10 mouse cellular contexts compared by ENCODE assay signal in genomic region chr4:115078892-115079820, GRCm38 (mm10). TPM values are rescaled to one million over a fixed set of nuclear protein-coding genes. Genes with fewer than 3 reads are reported as not detected.
DNase-seq lines count a peak whose midpoint lies in the region; ATAC-seq and TF ChIP-seq lines count a peak whose summit lies in the region.
"Had no signal": no experiment of that assay in that cellular context is flagged by ENCODE, and none has a peak within 500 bp of the region (broad histone marks: within the 10 kb centered on the region; RNA-seq: fewer than 3 reads in every experiment).

No protein-coding gene starts in this region.

- H3K4me2 ChIP-seq in lung, embryonic 14.5 days, result no peak overlapping the region
- H3K4me2 ChIP-seq in forebrain, embryonic 16.5 days (ENCODE audit: low read length), result no peak overlapping the region
- H3K4me2 ChIP-seq in kidney, embryonic 14.5 days (replicated peaks; ENCODE audit: low read depth, low read length), result no peak overlapping the region
- no peak overlapping the region for H3K4me2 ChIP-seq in midbrain, postnatal 0 days (ENCODE audit: low read depth, low read length, poor library complexity, severe bottlenecking)

- ATAC-seq in lung, embryonic 14.5 days (ENCODE audit: insufficient read depth), result peak; percentile 70
- peak; percentile 87 for ATAC-seq in forebrain, embryonic 16.5 days
- ATAC-seq in kidney, embryonic 14.5 days (ENCODE audit: low FRiP score, low TSS enrichment), result peak; percentile 53
- ATAC-seq in midbrain, postnatal 0 days (ENCODE audit: low FRiP score), result peak; percentile 79

- H3K9ac ChIP-seq in lung, embryonic 14.5 days, result no peak overlapping the region
- peak overlapping the region; percentile 27; the same call in 1 of the 2 replicates for H3K9ac ChIP-seq in forebrain, embryonic 16.5 days (replicated peaks; ENCODE audit: low read depth, low read length)
- no peak overlapping the region; the same call in 1 of the 2 replicates for H3K9ac ChIP-seq in kidney, embryonic 14.5 days (ENCODE audit: low read depth, low read length)
- H3K9ac ChIP-seq in midbrain, postnatal 0 days (replicated peaks; ENCODE audit: low read length, poor library complexity, severe bottlenecking), result no peak overlapping the region
- H3K9ac ChIP-seq: liver, embryonic 14.5 days had no signal

- no peaks in the 10 kb centered on the region for H3K36me3 ChIP-seq in lung, embryonic 14.5 days (ENCODE audit: insufficient read depth)
- H3K36me3 ChIP-seq in forebrain, embryonic 16.5 days (ENCODE audit: control insufficient read depth, insufficient read depth), result no peaks in the 10 kb centered on the region
- no peaks in the 10 kb centered on the region for H3K36me3 ChIP-seq in kidney, embryonic 14.5 days (ENCODE audit: control insufficient read depth, insufficient read depth, low read length)
- H3K36me3 ChIP-seq in midbrain, postnatal 0 days (ENCODE audit: insufficient read depth, low read length), result no peaks in the 10 kb centered on the region

- WGBS in lung, embryonic 14.5 days, result 27% methylated on average over 10 of the region's 10 CpGs
- WGBS in lung, adult 2 months, result 49% methylated on average over 10 of the region's 10 CpGs
- WGBS in forebrain, embryonic 16.5 days, result 8% methylated on average over 10 of the region's 10 CpGs
- WGBS in kidney, embryonic 14.5 days, result 30% methylated on average over 10 of the region's 10 CpGs
- WGBS in midbrain, postnatal 0 days, result 16% methylated on average over 10 of the region's 10 CpGs

- H3K27ac ChIP-seq in lung, embryonic 14.5 days (ENCODE audit: low read depth), result peak overlapping the region; percentile 5; the same call in 1 of the 2 replicates
- no peak overlapping the region for H3K27ac ChIP-seq in forebrain, embryonic 16.5 days (ENCODE audit: low read length)
- no peak overlapping the region for H3K27ac ChIP-seq in kidney, embryonic 14.5 days (ENCODE audit: low read depth, low read length)
- H3K27ac ChIP-seq in midbrain, postnatal 0 days (ENCODE audit: low read depth, low read length), result no peak overlapping the region
- H3K27ac ChIP-seq in layer of hippocampus, adult 2 months, result no peak overlapping the region
- H3K27ac ChIP-seq: liver, embryonic 14.5 days had no signal

- no peak for TF ChIP-seq CTCF in lung, embryonic 14.5 days (IDR thresholded peaks at IDR 0.05; ENCODE audit: low read depth)
- TF ChIP-seq CTCF in lung, adult 2 months (IDR thresholded peaks at IDR 0.05; ENCODE audit: insufficient read depth, low read length), result no peak
- TF ChIP-seq CTCF in midbrain, postnatal 0 days (IDR thresholded peaks at IDR 0.05), result no peak
- no peak for TF ChIP-seq CTCF in layer of hippocampus, adult 2 months (conservative IDR thresholded peaks at IDR 0.05)

- H3K4me3 ChIP-seq in lung, embryonic 14.5 days (ENCODE audit: low read depth, low read length), result no peak overlapping the region
- no peak overlapping the region for H3K4me3 ChIP-seq in lung, adult 2 months (replicated peaks; ENCODE audit: extremely low read depth, low read depth, low read length)
- H3K4me3 ChIP-seq in forebrain, embryonic 16.5 days (replicated peaks; ENCODE audit: low read length), result no peak overlapping the region
- H3K4me3 ChIP-seq in kidney, embryonic 14.5 days (ENCODE audit: low read length), result no peak overlapping the region
- no peak overlapping the region for H3K4me3 ChIP-seq in midbrain, postnatal 0 days (ENCODE audit: low read depth, low read length)
- H3K4me3 ChIP-seq in layer of hippocampus, adult 2 months, result no peak overlapping the region
- H3K4me3 ChIP-seq: erythroblast, embryonic 14.5 days had no signal

- DNase-seq in lung, embryonic 14.5 days, result peak; percentile 79
- no peak for DNase-seq in lung, adult 2 months
- peak; percentile 82 for DNase-seq in midbrain, postnatal 0 days (ENCODE audit: low spot score)
- DNase-seq in thymus, postnatal 4 days, result no peak
- no peak for DNase-seq in thymus, postnatal 25 days
- DNase-seq in layer of hippocampus, adult 2 months (ENCODE audit: low spot score in 2 of 2), result no peak

- no peaks in the 10 kb centered on the region for H3K27me3 ChIP-seq in lung, embryonic 14.5 days (ENCODE audit: insufficient read depth, low read length)
- H3K27me3 ChIP-seq in forebrain, embryonic 16.5 days (replicated peaks; ENCODE audit: control insufficient read depth, insufficient read depth, low read length), result no peaks in the 10 kb centered on the region
- H3K27me3 ChIP-seq in kidney, embryonic 14.5 days (ENCODE audit: control insufficient read depth, insufficient read depth, low read length), result no peaks in the 10 kb centered on the region
- H3K27me3 ChIP-seq in midbrain, postnatal 0 days (ENCODE audit: insufficient read depth, low read length), result no peaks in the 10 kb centered on the region

- no peaks in the 10 kb centered on the region for H3K4me1 ChIP-seq in lung, embryonic 14.5 days (ENCODE audit: insufficient read depth)
- peaks cover 12% of the 10 kb centered on the region for H3K4me1 ChIP-seq in lung, adult 2 months (ENCODE audit: control insufficient read depth, insufficient read depth, low read length)
- peaks cover 11% of the 10 kb centered on the region for H3K4me1 ChIP-seq in forebrain, embryonic 16.5 days (replicated peaks; ENCODE audit: control insufficient read depth, insufficient read depth, low read length)
- H3K4me1 ChIP-seq in kidney, embryonic 14.5 days (ENCODE audit: control insufficient read depth, insufficient read depth, low read length), result peaks cover 10% of the 10 kb centered on the region
- peaks cover 4% of the 10 kb centered on the region; the same call in 1 of the 2 replicates for H3K4me1 ChIP-seq in midbrain, postnatal 0 days (ENCODE audit: insufficient read depth, low read length)

- H3K9me3 ChIP-seq in lung, embryonic 14.5 days (ENCODE audit: low read depth, low read length), result no peaks in the 10 kb centered on the region
- H3K9me3 ChIP-seq in forebrain, embryonic 16.5 days (ENCODE audit: control insufficient read depth, low read length), result no peaks in the 10 kb centered on the region
- no peaks in the 10 kb centered on the region for H3K9me3 ChIP-seq in kidney, embryonic 14.5 days (ENCODE audit: control insufficient read depth, low read length)
- H3K9me3 ChIP-seq in midbrain, postnatal 0 days (ENCODE audit: low read length), result no peaks in the 10 kb centered on the region

- no peak for TF ChIP-seq POLR2A in lung, adult 2 months (IDR thresholded peaks at IDR 0.05; ENCODE audit: borderline replicate concordance, extremely low read depth, low read depth, low read length)

RNA-seq across cellular contexts. Expression of gene Pdzk1ip1, which starts 9.4 kb away (rescaled TPM):
- polyA plus RNA-seq in lung, embryonic 14.5 days (2014; fragmentation: Nextera tagmentation; extraction: Ambion mirVana), result 13.3 and 15.0 TPM in 2 replicates
- 126 and 171 TPM in 2 replicates for polyA plus RNA-seq in lung, adult 2 months (2012; rRNA removed)
- polyA plus RNA-seq in forebrain, embryonic 16.5 days (2015; fragmentation: Nextera tagmentation; extraction: Ambion mirVana), result 0.46 and 1.2 TPM in 2 replicates
- 87.9 and 90.5 TPM in 2 replicates for polyA plus RNA-seq in kidney, embryonic 14.5 days (2014; fragmentation: Nextera tagmentation; extraction: Ambion mirVana)
- 1.3 and 1.9 TPM in 2 replicates for total RNA-seq in midbrain, postnatal 0 days (2014; rRNA removed)
- 3.0 and 3.7 TPM in 2 replicates for polyA plus RNA-seq in midbrain, postnatal 0 days (2015; fragmentation: Nextera tagmentation; extraction: Ambion mirVana)
- total RNA-seq in layer of hippocampus, adult 2 months (2021), result under 1 TPM in 1 of 2 experiments, not detected in 1; 0.96 TPM

RNA-seq across cellular contexts. Expression of gene Tal1, which starts 22.9 kb away (rescaled TPM):
- 3.3 and 3.4 TPM in 2 replicates for polyA plus RNA-seq in lung, embryonic 14.5 days (2014; fragmentation: Nextera tagmentation; extraction: Ambion mirVana)
- 11.1 and 20.9 TPM in 2 replicates for polyA plus RNA-seq in lung, adult 2 months (2012; rRNA removed)
- polyA plus RNA-seq in forebrain, embryonic 16.5 days (2015; fragmentation: Nextera tagmentation; extraction: Ambion mirVana), result 0.25 and 0.62 TPM in 2 replicates
- 1.7 and 2.0 TPM in 2 replicates for polyA plus RNA-seq in kidney, embryonic 14.5 days (2014; fragmentation: Nextera tagmentation; extraction: Ambion mirVana)
- total RNA-seq in midbrain, postnatal 0 days (2014; rRNA removed), result 64.8 and 73.5 TPM in 2 replicates
- polyA plus RNA-seq in midbrain, postnatal 0 days (2015; fragmentation: Nextera tagmentation; extraction: Ambion mirVana), result 6.6 and 6.8 TPM in 2 replicates
- 1 to 10 TPM in 1 of 2 experiments, under 1 TPM in 1; 0.86 to 1.0 TPM for total RNA-seq in layer of hippocampus, adult 2 months (2021)

RNA-seq across cellular contexts. Expression of gene Cyp4x1, which starts 54.9 kb away (rescaled TPM):
- 0.04 and 0.05 TPM in 2 replicates for polyA plus RNA-seq in lung, embryonic 14.5 days (2014; fragmentation: Nextera tagmentation; extraction: Ambion mirVana)
- not detected in 2 replicates for polyA plus RNA-seq in lung, adult 2 months (2012; rRNA removed)
- polyA plus RNA-seq in forebrain, embryonic 16.5 days (2015; fragmentation: Nextera tagmentation; extraction: Ambion mirVana), result 3.0 and 5.9 TPM in 2 replicates
- polyA plus RNA-seq in kidney, embryonic 14.5 days (2014; fragmentation: Nextera tagmentation; extraction: Ambion mirVana), result 0.37 and 0.54 TPM in 2 replicates
- 24.7 and 30.2 TPM in 2 replicates for total RNA-seq in midbrain, postnatal 0 days (2014; rRNA removed)
- polyA plus RNA-seq in midbrain, postnatal 0 days (2015; fragmentation: Nextera tagmentation; extraction: Ambion mirVana), result 11.3 and 12.0 TPM in 2 replicates
- 1 to 10 TPM; 8.2 to 8.3 TPM for total RNA-seq in layer of hippocampus, adult 2 months (2021)
- polyA plus RNA-seq: erythroblast, embryonic 14.5 days had no signal

Comparison
In these comparisons a context has a peak if more than half of its experiments do, and no peak if none do; other contexts are left out.
1. DNase-seq: peak in lung, embryonic 14.5 days (single experiment) and midbrain, postnatal 0 days (single experiment); none in lung, adult 2 months (single experiment), thymus, postnatal 4 days (single experiment), thymus, postnatal 25 days (single experiment) and layer of hippocampus, adult 2 months (0 of 2).
2. Peak in every context shown above with its lines, with median percentiles within 50 percentile points of each other: ATAC-seq.